Mouse (Mus musculus) liver, embryonic 14 days (tissue): ENCODE data around the gene Fam71d. TPM values are rescaled to one million over a fixed set of nuclear protein-coding genes. Genes with fewer than 3 reads are reported as not detected.

Experiments used
- polyA plus RNA-seq: library from polyadenylated mRNA; depleted of rRNA; stranded (reverse); fragments of >200 nt; gene quantifications from 2 replicates; pipeline ENCODE4 v1.2.3, GENCODE M21; 2012; rRNA removed

The Fam71d gene
- not detected in 2 replicates for polyA plus RNA-seq

DNA sequence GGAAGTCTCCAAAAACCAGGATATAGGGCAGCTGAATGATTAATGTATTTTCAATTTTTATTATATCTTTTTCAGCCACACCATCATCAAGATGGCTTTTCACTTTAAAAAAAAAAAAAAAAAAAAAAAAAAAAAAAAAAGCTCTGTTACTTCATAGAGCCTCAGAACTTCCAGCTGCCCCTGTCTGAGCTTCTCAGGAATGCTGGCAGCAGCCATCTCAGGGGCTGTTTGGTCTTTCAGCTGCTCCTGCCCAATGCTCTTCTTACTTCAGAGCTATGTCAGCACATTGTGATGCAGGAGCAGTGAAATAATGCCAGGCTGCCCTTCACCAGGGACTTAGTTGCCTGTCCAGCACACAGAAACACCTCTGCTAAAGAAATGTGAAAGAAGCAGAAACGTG lies at the start of gene Fam71d:
TSS of gene Fam71d (plus strand) at position 211 of the 400 bp plus-strand sequence.

DNA sequence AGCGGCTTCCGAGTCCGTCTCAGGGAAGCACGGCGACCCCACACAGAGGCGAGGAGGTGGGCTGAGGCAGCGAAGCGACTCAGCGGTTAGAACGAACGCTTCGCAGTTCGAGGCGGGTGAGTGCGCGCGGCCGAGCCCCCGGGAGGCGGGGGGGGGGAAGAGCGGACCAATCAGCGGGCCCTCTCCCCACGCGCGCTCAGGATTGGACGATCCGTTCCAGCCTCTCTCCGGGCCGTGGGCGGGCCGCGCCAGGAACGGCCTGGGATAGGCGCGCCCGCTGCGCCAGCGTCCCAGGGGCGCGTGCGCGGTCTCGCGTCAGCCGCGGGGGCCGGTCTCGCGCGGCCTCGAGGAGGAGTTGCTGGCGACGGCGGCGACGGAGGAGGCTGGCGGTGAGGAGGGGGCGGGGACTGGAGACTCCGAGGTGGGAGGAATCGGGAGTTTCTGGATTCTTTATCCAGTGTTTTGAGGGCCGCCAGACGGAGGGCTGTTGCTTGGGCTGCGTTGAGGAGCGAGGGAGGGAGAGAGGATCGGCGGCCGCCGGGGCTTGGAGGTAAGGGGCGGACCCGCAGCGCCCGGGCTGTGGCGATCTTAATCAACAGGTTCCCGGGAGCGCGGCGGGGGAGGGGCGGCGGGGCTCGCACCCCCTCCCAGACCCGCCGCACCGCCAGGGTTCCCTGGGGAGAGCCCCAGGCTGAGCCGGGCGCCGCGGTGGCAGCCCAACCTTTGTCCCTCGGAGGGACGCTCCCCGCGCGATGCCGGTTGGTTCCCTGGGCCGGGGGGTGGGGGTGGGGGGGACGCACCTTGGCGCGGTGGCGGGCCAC lies 57.4 kb downstream of the Fam71d start, which contains the start of gene Mpp5:
TSS of gene Mpp5 (plus strand) at position 351 of the 821 bp plus-strand sequence.

Other genes with a start within 250 kb of the Fam71d start
- 3.1 and 3.7 TPM in 2 replicates for gene Mpp5, start 57.4 kb downstream of the Fam71d start, polyA plus RNA-seq
- gene Atp6v1d, start 170.1 kb downstream of the Fam71d start, polyA plus RNA-seq = 15.0 and 17.2 TPM in 2 replicates
- gene Eif2s1, start 170.3 kb downstream of the Fam71d start, polyA plus RNA-seq = 59.2 and 64.4 TPM in 2 replicates
- 20.6 and 23.2 TPM in 2 replicates for gene Plek2, start 215.4 kb downstream of the Fam71d start, polyA plus RNA-seq